ENCODE assay signal across 23 mouse cellular contexts in the genomic region with DNA sequence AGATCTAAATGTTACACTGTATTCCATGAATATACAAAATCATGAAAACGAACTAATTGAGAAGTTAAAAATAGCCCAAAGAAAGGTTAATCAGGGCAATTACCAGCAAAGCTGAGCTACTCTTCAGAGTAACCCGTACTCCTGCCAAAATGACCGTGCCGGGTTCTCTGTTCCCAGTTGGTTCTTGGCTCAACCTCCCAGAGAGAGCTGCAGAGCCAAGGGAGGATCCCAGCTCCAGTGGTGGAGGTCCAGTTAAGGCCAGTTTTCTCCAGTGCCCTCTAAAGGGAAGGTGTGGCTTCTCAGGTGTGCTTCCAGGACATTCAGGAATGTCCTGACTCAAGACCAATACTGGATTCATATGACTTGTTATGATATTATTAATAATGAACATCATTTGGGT.
"Had no signal": no experiment of that assay in that cellular context is flagged by ENCODE, and none has a peak within 500 bp of the region (broad histone marks: within the 10 kb centered on the region; RNA-seq: fewer than 3 reads in every experiment).

No protein-coding gene starts in this region.

- DNase-seq: kidney, postnatal 14 days; kidney, postnatal 4 days; liver; lung, adult 18-20 months; lung, postnatal 10 days; lung, postnatal 36 days; right cerebral cortex, postnatal 14 days; right cerebral cortex, postnatal 4 days; thymus, adult 2 months; thymus, postnatal 14 days had no signal

- H3K4me1 ChIP-seq: limb, embryonic 10.5 days; limb, embryonic 13.5 days; liver, embryonic 12.5 days; liver, embryonic 15.5 days; lung, embryonic 15.5 days; megakaryocyte, embryonic 14.5 days; midbrain, embryonic 10.5 days; midbrain, embryonic 13.5 days; neural tube, embryonic 13.5 days had no signal

- H3K27ac ChIP-seq: layer of hippocampus, adult 2 months; limb, embryonic 10.5 days; limb, embryonic 13.5 days; liver, embryonic 12.5 days; liver, embryonic 15.5 days; lung, embryonic 15.5 days; midbrain, embryonic 10.5 days; midbrain, embryonic 13.5 days; neural tube, embryonic 13.5 days; stomach, postnatal 0 days had no signal

- H3K27me3 ChIP-seq: limb, embryonic 13.5 days; liver, embryonic 12.5 days; liver, embryonic 15.5 days; lung, embryonic 15.5 days; midbrain, embryonic 13.5 days; neural tube, embryonic 13.5 days had no signal

- ATAC-seq: liver, embryonic 12.5 days; midbrain, embryonic 13.5 days; midbrain, embryonic 16.5 days had no signal

- H3K4me3 ChIP-seq: layer of hippocampus, adult 2 months; limb, embryonic 10.5 days; limb, embryonic 13.5 days; liver, embryonic 12.5 days; liver, embryonic 15.5 days; lung, embryonic 15.5 days; megakaryocyte, embryonic 14.5 days; midbrain, embryonic 10.5 days; midbrain, embryonic 13.5 days; myocyte; neural tube, embryonic 13.5 days had no signal
